Mouse (Mus musculus) macrophage (primary cell): Measurements from ENCODE around the gene Ccdc183. TPM values are rescaled to one million over a fixed set of nuclear protein-coding genes. Genes with fewer than 3 reads are reported as not detected.
A peak's percentile ranks its signal among the peaks of the same experiment; 100 is the strongest.

Experiments
- H3K27ac ChIP-seq: fragments of 350-480 bp; formaldehyde crosslinking; 2 replicates; pipeline ENCODE4 v1.9.0; 2021
- H3K36me3 ChIP-seq: fragments of 350-480 bp; formaldehyde crosslinking; 2 replicates; pipeline ENCODE4 v1.9.0; 2021; ENCODE audit errors: inconsistent target
- H3K4me3 ChIP-seq: fragments of 350-480 bp; formaldehyde crosslinking; 2 replicates; pipeline ENCODE4 v1.9.0; 2021; ENCODE audit errors: inconsistent target
- H3K79me2 ChIP-seq: fragments of 350-480 bp; formaldehyde crosslinking; 2 replicates; pipeline ENCODE4 v1.9.0; 2021; ENCODE audit errors: inconsistent target
- WGBS: methylation state at CpG from one replicate; pipeline ENCODE4 v1.1.7; 2026; ENCODE audit warnings: inconsistent platforms; ENCODE audit not compliant: missing documents; 5-methylcytosine and 5-hydroxymethylcytosine counted together
- polyA plus RNA-seq: library from polyadenylated mRNA; stranded (reverse); fragments of 250-400 nt; gene quantifications from 3 replicates; pipeline ENCODE4 v1.2.4, GENCODE M21; 2018; ENCODE audit warnings: inconsistent platforms

The Ccdc183 gene
- polyA plus RNA-seq, 1 experiment from 2014 or later = not detected

- 82% methylated on average over 8 of the region's 8 CpGs for WGBS
- H3K27ac ChIP-seq = peak overlapping the region; percentile 79
These were observed 29.1 kb downstream of the Ccdc183 start for GRCm38 (mm10) chr2:25588227-25588907.

GRCm38 (mm10) chr2:25587290-25587689 lies 30.2 kb downstream of the Ccdc183 start:
- 96% methylated on average over 8 of the region's 8 CpGs for WGBS
- peaks cover 30% of the 10 kb centered on the region for H3K36me3 ChIP-seq

More at GRCm38 (mm10) chr2:25588227-25588907, 29.1 kb downstream of the Ccdc183 start:
- Histone ChIP-seq H3K79me2 (no peaks in the 10 kb centered on the region), H3K4me3 (no peak overlapping the region), H3K36me3 (peaks cover 36% of the 10 kb centered on the region)

GRCm38 (mm10) chr2:25585601-25586000 lies 31.9 kb downstream of the Ccdc183 start:
- H3K79me2 ChIP-seq = no peaks in the 10 kb centered on the region
- no peak overlapping the region for H3K27ac ChIP-seq
- peaks cover 27% of the 10 kb centered on the region for H3K36me3 ChIP-seq
- no peak overlapping the region for H3K4me3 ChIP-seq
- 88% methylated on average over 3 of the region's 3 CpGs for WGBS

More at GRCm38 (mm10) chr2:25587290-25587689, 30.2 kb downstream of the Ccdc183 start:
- Histone ChIP-seq H3K4me3 (no peak overlapping the region), H3K79me2 (no peaks in the 10 kb centered on the region), H3K27ac (peak overlapping the region; percentile 79)

GRCm38 (mm10) chr2:25584856-25585255 lies 32.6 kb downstream of the Ccdc183 start:
- no peaks in the 10 kb centered on the region for H3K79me2 ChIP-seq
- peaks cover 27% of the 10 kb centered on the region for H3K36me3 ChIP-seq
- no peak overlapping the region for H3K27ac ChIP-seq
- H3K4me3 ChIP-seq = no peak overlapping the region
- 100% methylated on average over 4 of the region's 4 CpGs for WGBS

GRCm38 (mm10) chr2:25584152-25584551 lies 33.3 kb downstream of the Ccdc183 start:
- H3K36me3 ChIP-seq = peaks cover 27% of the 10 kb centered on the region
- no peak overlapping the region for H3K4me3 ChIP-seq
- H3K79me2 ChIP-seq = no peaks in the 10 kb centered on the region
- no peak overlapping the region for H3K27ac ChIP-seq
- 97% methylated on average over 3 of the region's 3 CpGs for WGBS

- H3K27ac ChIP-seq = no peak overlapping the region
- peaks cover 27% of the 10 kb centered on the region for H3K36me3 ChIP-seq
- 76% methylated on average over 3 of the region's 4 CpGs for WGBS
- H3K79me2 ChIP-seq = no peaks in the 10 kb centered on the region
- H3K4me3 ChIP-seq = no peak overlapping the region
These were observed 33.9 kb downstream of the Ccdc183 start for GRCm38 (mm10) chr2:25583571-25583970.

- Histone ChIP-seq H3K27ac (no peak overlapping the region), H3K79me2 (no peaks in the 10 kb centered on the region), H3K4me3 (no peak overlapping the region), H3K36me3 (peaks cover 27% of the 10 kb centered on the region)
- 96% methylated on average over 6 of the region's 6 CpGs for WGBS
These were observed 34.4 kb downstream of the Ccdc183 start for GRCm38 (mm10) chr2:25583120-25583481.

GRCm38 (mm10) chr2:25582466-25583119 lies 34.9 kb downstream of the Ccdc183 start:
- WGBS = 46% methylated on average over 12 of the region's 12 CpGs
- Histone ChIP-seq H3K36me3 (peaks cover 27% of the 10 kb centered on the region), H3K79me2 (no peaks in the 10 kb centered on the region), H3K27ac (no peak overlapping the region), H3K4me3 (no peak overlapping the region)

- H3K79me2 ChIP-seq = no peaks in the 10 kb centered on the region
- peaks cover 27% of the 10 kb centered on the region for H3K36me3 ChIP-seq
- H3K4me3 ChIP-seq = no peak overlapping the region
- 0 out of 2 replicates have a peak overlapping the region, but pooled peaks have one; percentile 10 for H3K27ac ChIP-seq
- 5% methylated on average over 6 of the region's 6 CpGs for WGBS
These were observed 35.6 kb downstream of the Ccdc183 start for GRCm38 (mm10) chr2:25581901-25582301.

- Histone ChIP-seq H3K36me3 (peaks cover 27% of the 10 kb centered on the region), H3K4me3 (peak within 1 kb of the TSS; percentile 8; the same call in 1 of the 2 replicates), H3K79me2 (no peaks in the 10 kb centered on the region), H3K27ac (0 out of 2 replicates have a peak within 1 kb of the TSS, but pooled peaks have one; percentile 10)
- 9% methylated on average over 19 of the region's 19 CpGs for WGBS
These were observed 36.1 kb downstream of the Ccdc183 start, which contains the start of gene Ajm1 for GRCm38 (mm10) chr2:25581294-25581864. Gene Ajm1 (minus strand): TSS chr2:25581757.

GRCm38 (mm10) chr2:25580621-25581101 lies 36.8 kb downstream of the Ccdc183 start:
- Histone ChIP-seq H3K36me3 (peaks cover 26% of the 10 kb centered on the region), H3K79me2 (no peaks in the 10 kb centered on the region), H3K4me3 (no peak overlapping the region), H3K27ac (no peak overlapping the region)
- WGBS = 42% methylated on average over 4 of the region's 6 CpGs

GRCm38 (mm10) chr2:25579737-25580460 lies 37.6 kb downstream of the Ccdc183 start:
- H3K79me2 ChIP-seq = no peaks in the 10 kb centered on the region
- H3K27ac ChIP-seq = no peak overlapping the region
- H3K36me3 ChIP-seq = peaks cover 19% of the 10 kb centered on the region
- 11% methylated on average over 27 of the region's 27 CpGs for WGBS
- no peak overlapping the region for H3K4me3 ChIP-seq

GRCm38 (mm10) chr2:25578796-25579736 lies 38.4 kb downstream of the Ccdc183 start:
- Histone ChIP-seq H3K27ac (no peak overlapping the region), H3K79me2 (no peaks in the 10 kb centered on the region), H3K36me3 (peaks cover 10% of the 10 kb centered on the region), H3K4me3 (no peak overlapping the region)
- WGBS = 8% methylated on average over 68 of the region's 77 CpGs
